Comparison of ENCODE assay signal across 8 mouse cellular contexts in the genomic region with DNA sequence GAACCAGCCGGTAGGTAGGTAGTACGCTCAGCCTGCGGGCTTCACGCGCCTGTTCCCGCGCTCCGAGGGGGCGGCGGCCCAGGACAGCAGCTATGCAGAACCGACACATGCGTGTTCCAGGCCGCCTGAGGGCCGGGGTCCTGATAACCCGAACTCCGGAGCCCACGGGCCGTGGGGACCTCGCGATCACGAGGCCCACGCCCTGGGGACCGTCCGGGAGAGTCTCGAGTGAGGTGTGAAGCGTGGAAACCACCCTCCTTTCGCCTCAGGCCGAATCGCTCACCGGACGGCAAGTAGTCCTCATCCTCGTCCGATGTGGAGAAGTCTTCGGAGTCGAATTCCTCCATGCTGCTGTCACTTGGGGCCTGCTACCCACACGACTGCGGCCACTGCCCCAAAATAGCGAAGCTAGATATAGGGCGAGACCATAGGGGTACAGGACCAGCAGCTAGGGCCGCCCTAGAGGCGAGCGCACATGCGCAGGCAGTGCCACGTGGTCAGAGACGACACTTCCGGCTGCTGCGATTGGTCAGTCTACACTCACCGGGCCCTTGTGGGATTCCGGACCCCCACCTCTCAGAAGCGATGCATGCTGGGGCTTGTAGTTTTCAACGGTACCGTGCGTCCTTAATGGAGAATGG. TPM values are rescaled to one million over a fixed set of nuclear protein-coding genes. Genes with fewer than 3 reads are reported as not detected.
A peak's percentile ranks its signal among the peaks of the same experiment; 100 is the strongest.
DNase-seq lines count a peak whose midpoint lies in the region; ATAC-seq and TF ChIP-seq lines count a peak whose summit lies in the region.

A gene (minus strand): TSS at position 431 of the 641 bp plus-strand sequence.

- peak; percentile 100 for ATAC-seq in heart, embryonic 11.5 days (replicated peaks; ENCODE audit: insufficient number of reproducible peaks, low FRiP score, low TSS enrichment)
- ATAC-seq in kidney, embryonic 16.5 days (ENCODE audit: low FRiP score, low TSS enrichment) = peak; percentile 100

- H3K9me3 ChIP-seq in erythroblast, embryonic 14.5 days (ENCODE audit: control insufficient read depth, low read length) = no peaks in the 10 kb centered on the region
- no peaks in the 10 kb centered on the region for H3K9me3 ChIP-seq in heart, embryonic 11.5 days (replicated peaks; ENCODE audit: control insufficient read depth, low read length)
- no peaks in the 10 kb centered on the region for H3K9me3 ChIP-seq in kidney, embryonic 16.5 days (ENCODE audit: low read length)

- H3K27ac ChIP-seq in heart, embryonic 11.5 days (ENCODE audit: low read depth, low read length) = peak within 1 kb of the TSS; percentile 57; the same call in 1 of the 2 replicates
- H3K27ac ChIP-seq in kidney, embryonic 16.5 days (ENCODE audit: low read length) = no peak within 1 kb of the TSS
- no peak within 1 kb of the TSS for H3K27ac ChIP-seq in liver, adult 2 months (replicated peaks; ENCODE audit: insufficient read depth, low read depth, low read length)

- H3K79me2 ChIP-seq in C2C12 (ENCODE audit: control insufficient read depth, insufficient read depth) = peaks cover 52% of the 10 kb centered on the region
- peaks cover 22% of the 10 kb centered on the region for H3K79me2 ChIP-seq in liver, adult 2 months (ENCODE audit: control insufficient read depth, insufficient read depth, low read length)
- H3K79me2 ChIP-seq in myocyte (ENCODE audit: control insufficient read depth, insufficient read depth) = peaks cover 49% of the 10 kb centered on the region

- peak; percentile 70; the same call in 1 of the 2 replicates for TF ChIP-seq POLR2A in brain, embryonic 14.5 days (IDR thresholded peaks at IDR 0.05; ENCODE audit: borderline replicate concordance, extremely low read depth, insufficient read depth, insufficient read length, poor library complexity, severe bottlenecking)
- peak; percentile 46; the same call in 1 of the 2 replicates for TF ChIP-seq POLR2A in liver, adult 2 months (IDR thresholded peaks at IDR 0.05; ENCODE audit: extremely low read depth, insufficient read depth, low read length)
- peak; percentile 86 for TF ChIP-seq POLR2A in myocyte (IDR thresholded peaks at IDR 0.05; ENCODE audit: insufficient read length, low read depth)

- H3K36me3 ChIP-seq in C2C12 (ENCODE audit: control insufficient read depth, insufficient read depth) (no peaks in the 10 kb centered on the region), myocyte (ENCODE audit: control insufficient read depth, insufficient read depth) (no peaks in the 10 kb centered on the region)
- H3K36me3 ChIP-seq in erythroblast, embryonic 14.5 days (ENCODE audit: control insufficient read depth) = peaks cover 13% of the 10 kb centered on the region
- no peaks in the 10 kb centered on the region for H3K36me3 ChIP-seq in heart, embryonic 11.5 days (ENCODE audit: control insufficient read depth, insufficient read depth, low read length)
- H3K36me3 ChIP-seq in kidney, embryonic 16.5 days (ENCODE audit: insufficient read depth, low read length) = 0 out of 2 replicates have a peak, but pooled peaks cover 2% of the 10 kb centered on the region
- H3K36me3 ChIP-seq in liver, adult 2 months (ENCODE audit: control insufficient read depth, insufficient read depth, low read length) = no peaks in the 10 kb centered on the region
- no peaks in the 10 kb centered on the region for H3K36me3 ChIP-seq in splenic B cell, adult 2 months (ENCODE audit: control insufficient read depth, insufficient read depth, low read length, poor library complexity, severe bottlenecking)

- DNase-seq in brain, embryonic 14.5 days (ENCODE audit: low read depth) = peak; percentile 99
- peak; percentile 90 for DNase-seq in liver, adult 2 months (ENCODE audit: extremely low read depth, low read depth, low spot score)
- DNase-seq in splenic B cell, adult 2 months (ENCODE audit: low read depth, low spot score) = peak; percentile 98

- no peak for TF ChIP-seq CTCF in C2C12 (IDR thresholded peaks at IDR 0.05; ENCODE audit: control insufficient read depth, insufficient read depth, insufficient read length)
- TF ChIP-seq CTCF in brain, embryonic 14.5 days (IDR thresholded peaks at IDR 0.05; ENCODE audit: borderline replicate concordance, extremely low read depth, insufficient read depth, insufficient read length) = peak; percentile 29; the same call in 1 of the 2 replicates
- TF ChIP-seq CTCF in liver, adult 2 months (IDR thresholded peaks at IDR 0.05; ENCODE audit: low read depth, low read length) = no peak

- H3K4me1 ChIP-seq in erythroblast, embryonic 14.5 days (ENCODE audit: control insufficient read depth) = peaks cover 48% of the 10 kb centered on the region
- H3K4me1 ChIP-seq in heart, embryonic 11.5 days (ENCODE audit: control insufficient read depth, insufficient read depth, low read length) = peaks cover 10% of the 10 kb centered on the region; the same call in 1 of the 2 replicates
- 0 out of 2 replicates have a peak, but pooled peaks cover 6% of the 10 kb centered on the region for H3K4me1 ChIP-seq in kidney, embryonic 16.5 days (ENCODE audit: insufficient read depth, low read length)
- peaks cover 5% of the 10 kb centered on the region for H3K4me1 ChIP-seq in liver, adult 2 months (ENCODE audit: control insufficient read depth, insufficient read depth, low read length)

- peak within 1 kb of the TSS; percentile 85 for H3K4me3 ChIP-seq in C2C12 (ENCODE audit: insufficient read depth, poor library complexity, severe bottlenecking)
- H3K4me3 ChIP-seq in erythroblast, embryonic 14.5 days (replicated peaks) = peak within 1 kb of the TSS; percentile 99
- peak within 1 kb of the TSS; percentile 93 for H3K4me3 ChIP-seq in heart, embryonic 11.5 days (ENCODE audit: low read depth, low read length)
- H3K4me3 ChIP-seq in kidney, embryonic 16.5 days (ENCODE audit: low read length) = peak within 1 kb of the TSS; percentile 88
- peak within 1 kb of the TSS; percentile 85 for H3K4me3 ChIP-seq in liver, adult 2 months (ENCODE audit: insufficient read depth, low read depth, low read length)
- peak within 1 kb of the TSS; percentile 85 for H3K4me3 ChIP-seq in myocyte

- peaks cover 41% of the 10 kb centered on the region for H3K79me3 ChIP-seq in C2C12 (ENCODE audit: low read depth)

- H3ac ChIP-seq in C2C12 (ENCODE audit: control insufficient read depth, insufficient read length, low read depth) (peak within 1 kb of the TSS; percentile 93), myocyte (ENCODE audit: control insufficient read depth, insufficient read length) (peak within 1 kb of the TSS; percentile 83)

- H3K27me3 ChIP-seq in C2C12 (ENCODE audit: control insufficient read depth, insufficient read depth, insufficient read length) (no peaks in the 10 kb centered on the region), myocyte (ENCODE audit: control insufficient read depth, insufficient read depth, insufficient read length) (no peaks in the 10 kb centered on the region)
- no peaks in the 10 kb centered on the region for H3K27me3 ChIP-seq in erythroblast, embryonic 14.5 days (ENCODE audit: control insufficient read depth)
- no peaks in the 10 kb centered on the region for H3K27me3 ChIP-seq in heart, embryonic 11.5 days (ENCODE audit: control insufficient read depth, insufficient read depth, low read length)
- H3K27me3 ChIP-seq in kidney, embryonic 16.5 days (ENCODE audit: insufficient read depth, low read length) = no peaks in the 10 kb centered on the region
- H3K27me3 ChIP-seq in liver, adult 2 months (ENCODE audit: control insufficient read depth, insufficient read depth, low read length) = no peaks in the 10 kb centered on the region
- H3K27me3 ChIP-seq in splenic B cell, adult 2 months (ENCODE audit: control insufficient read depth, insufficient read depth, low read length, poor library complexity, severe bottlenecking) = no peaks in the 10 kb centered on the region

- peak within 1 kb of the TSS; percentile 87 for H3K4me2 ChIP-seq in heart, embryonic 11.5 days
- peak within 1 kb of the TSS; percentile 93 for H3K4me2 ChIP-seq in kidney, embryonic 16.5 days (replicated peaks; ENCODE audit: low read depth, low read length)
- peak within 1 kb of the TSS; percentile 94 for H3K4me2 ChIP-seq in myocyte (ENCODE audit: low read depth)

- WGBS in heart, embryonic 11.5 days (ENCODE audit: insufficient replicate concordance) = under 1% methylated on average over 53 of the region's 53 CpGs
- 0% methylated on average over 53 of the region's 53 CpGs for WGBS in kidney, embryonic 16.5 days
- WGBS in liver, adult 2 months = under 1% methylated on average over 53 of the region's 53 CpGs

- peak within 1 kb of the TSS; percentile 86 for H3K9ac ChIP-seq in heart, embryonic 11.5 days (ENCODE audit: low read depth, low read length)
- peak within 1 kb of the TSS; percentile 86 for H3K9ac ChIP-seq in kidney, embryonic 16.5 days (replicated peaks; ENCODE audit: low read length)
- H3K9ac ChIP-seq in liver, adult 2 months (ENCODE audit: low read depth, low read length) = peak within 1 kb of the TSS; percentile 83

TF ChIP-seq in C2C12, 6 proteins besides CTCF, POLR2A, EP300 and RAD21:
- TF ChIP-seq FOSL1 (IDR thresholded peaks at IDR 0.05; ENCODE audit: insufficient read depth, low read length, poor library complexity, severe bottlenecking) = no peak
- TF ChIP-seq MYOG (IDR thresholded peaks at IDR 0.05; ENCODE audit: control insufficient read depth, extremely low read depth, insufficient read length) = no peak
- peak; percentile 94 for TF ChIP-seq MAX (IDR thresholded peaks at IDR 0.05)
- peak; percentile 99 for TF ChIP-seq USF1 (IDR thresholded peaks at IDR 0.05; ENCODE audit: low read depth)
- TF ChIP-seq MYOD1 (IDR thresholded peaks at IDR 0.05; ENCODE audit: control insufficient read depth, insufficient read length, low read depth) = no peak
- TF ChIP-seq CEBPB (IDR thresholded peaks at IDR 0.05; ENCODE audit: low read depth) = no peak

TF ChIP-seq in myocyte, 11 proteins besides CTCF, POLR2A, EP300 and RAD21:
- peak; percentile 42 for TF ChIP-seq SRF (IDR thresholded peaks at IDR 0.05; ENCODE audit: control insufficient read depth, insufficient read length, low read depth)
- TF ChIP-seq POLR2AphosphoS2 (IDR thresholded peaks at IDR 0.05; ENCODE audit: insufficient read length, low read depth) = peak; percentile 86
- TF ChIP-seq USF1 (IDR thresholded peaks at IDR 0.05; ENCODE audit: low read depth) = peak; percentile 98
- no peak for TF ChIP-seq E2F4 (IDR thresholded peaks at IDR 0.05; ENCODE audit: insufficient read depth)

RNA-seq across cellular contexts. Expression of the gene that starts here (rescaled TPM):
- polyA plus RNA-seq in C2C12 (2012; fragmentation: generic; extraction: Trizol) (58.8 TPM), myocyte (2012; fragmentation: generic; extraction: Trizol) (44.9 TPM)
- 65.0 and 97.6 TPM in 2 replicates for polyA plus RNA-seq in brain, embryonic 14.5 days (2012; rRNA removed)
- 1.4 and 2.2 TPM in 2 replicates for polyA plus RNA-seq in erythroblast, embryonic 14.5 days (2012)
- polyA plus RNA-seq in heart, embryonic 11.5 days (2014; fragmentation: Nextera tagmentation; extraction: Ambion mirVana) = 163 and 173 TPM in 2 replicates
- polyA plus RNA-seq in kidney, embryonic 16.5 days (2015; fragmentation: Nextera tagmentation; extraction: Ambion mirVana) = 220 and 232 TPM in 2 replicates
- 27.6 and 40.7 TPM in 2 replicates for total RNA-seq in liver, adult 2 months (2014; rRNA removed)
- polyA plus RNA-seq in liver, adult 2 months (2012; rRNA removed) = 3.8 and 4.6 TPM in 2 replicates
